Mouse (Mus musculus): ENCODE data around the gene Hoxa9. TPM values are rescaled to one million over a fixed set of nuclear protein-coding genes. Genes with fewer than 3 reads are reported as not detected.

The Hoxa9 gene
- not detected for total RNA-seq (2021)

- peak in 1 of 2 experiments; percentile 15 for DNase-seq (ENCODE audit: extremely low spot score in 1 of 2, low spot score in 2 of 2)
- intact Hi-C loops (cut with DNase I), result no loop called here
These were observed at the start of gene Hoxa9 for GRCm38 (mm10) chr6:52230516-52231165. Hoxa9 (minus strand) TSS chr6:52231089.

DNA sequence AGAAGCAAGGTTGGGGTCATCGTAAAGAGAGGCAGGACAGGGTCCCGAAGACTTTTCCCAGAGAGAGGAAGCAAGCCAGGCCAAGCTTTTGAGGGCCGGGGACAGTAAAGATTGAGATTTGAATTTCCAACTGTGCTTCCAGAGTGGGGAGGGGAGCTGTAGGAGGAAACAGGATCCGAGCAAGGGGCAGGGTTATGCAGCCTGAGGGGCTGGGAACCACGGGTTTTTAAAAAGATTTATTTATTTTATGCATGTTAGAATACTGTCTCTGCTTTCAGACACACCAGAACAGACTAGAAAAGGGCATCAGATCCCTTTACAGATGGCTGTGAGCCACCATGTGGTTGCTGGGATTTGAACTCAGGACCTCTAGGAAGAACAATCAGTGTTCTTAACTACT lies 46.0 kb upstream of the Hoxa9 start:
- DNase-seq (ENCODE audit: extremely low spot score in 1 of 2, low spot score in 2 of 2), result no peak
- intact Hi-C loops (cut with DNase I), result loop anchor here (10.0 kb wide), 2 partner anchors 298 to 438 kb away; partner anchors contain the start of gene Tax1bp1

DNA sequence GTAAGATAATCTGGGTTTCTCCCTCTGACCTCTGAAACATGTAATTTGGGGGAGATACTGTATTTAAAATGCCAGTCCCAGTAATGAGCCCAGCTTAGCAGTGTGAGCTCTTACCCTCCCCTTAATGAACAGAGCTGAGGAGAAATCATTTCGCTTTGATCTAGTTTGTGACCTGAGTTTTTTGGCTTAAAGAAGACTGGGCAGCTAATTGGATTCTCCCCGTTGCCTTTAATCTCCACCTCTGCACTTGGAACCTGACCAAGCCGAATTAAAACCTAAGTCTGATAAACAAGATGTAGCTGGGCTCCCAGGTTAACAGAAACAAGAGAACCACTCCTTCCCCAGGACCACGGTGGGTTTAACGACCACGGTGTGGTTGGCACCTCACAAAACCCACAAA lies 45.5 kb upstream of the Hoxa9 start:
- no peak for DNase-seq (ENCODE audit: extremely low spot score in 1 of 2, low spot score in 2 of 2)
- intact Hi-C loops (cut with DNase I), result loop anchor here (10.0 kb wide), 2 partner anchors 298 to 438 kb away; partner anchors contain the start of gene Tax1bp1

DNA sequence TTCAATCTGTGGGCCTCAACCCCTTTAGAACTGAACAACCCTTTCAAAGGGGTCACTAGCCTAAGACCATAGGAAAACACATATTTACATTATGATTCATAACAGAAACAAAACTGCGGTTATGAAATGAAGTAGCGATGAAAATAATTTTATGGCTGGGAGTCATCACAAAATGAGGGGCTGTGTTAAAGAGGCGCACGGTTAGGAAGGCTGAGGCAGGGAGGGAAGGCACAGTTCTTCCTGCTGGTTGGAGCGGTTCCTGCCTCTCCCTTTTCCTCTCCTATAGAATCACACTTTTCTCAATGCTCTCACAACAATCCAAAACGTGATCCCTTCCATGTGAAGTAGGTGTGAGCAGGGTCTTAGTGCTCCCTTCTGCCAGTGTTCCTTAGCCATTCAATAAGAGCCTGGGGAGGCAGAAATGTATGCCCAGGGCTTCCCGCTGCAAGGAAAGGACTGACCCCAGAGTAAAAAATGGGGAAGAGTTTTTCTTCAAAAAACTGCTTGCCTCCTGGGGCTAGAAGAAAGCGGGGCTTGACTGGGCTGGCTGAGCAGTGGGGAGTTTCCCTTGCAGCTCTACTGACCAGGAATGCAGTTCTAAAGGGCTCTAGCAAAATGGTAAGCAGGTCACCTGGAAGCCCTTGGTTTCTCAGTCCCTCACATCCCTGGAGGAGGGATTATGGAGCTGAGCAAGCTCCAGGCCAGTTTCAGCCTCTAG lies 44.8 kb upstream of the Hoxa9 start:
- intact Hi-C loops (cut with DNase I), result loop anchor here (10.0 kb wide), 2 partner anchors 299 to 439 kb away; partner anchors contain the start of gene Tax1bp1
- no peak for DNase-seq (ENCODE audit: extremely low spot score in 1 of 2, low spot score in 2 of 2)

DNA sequence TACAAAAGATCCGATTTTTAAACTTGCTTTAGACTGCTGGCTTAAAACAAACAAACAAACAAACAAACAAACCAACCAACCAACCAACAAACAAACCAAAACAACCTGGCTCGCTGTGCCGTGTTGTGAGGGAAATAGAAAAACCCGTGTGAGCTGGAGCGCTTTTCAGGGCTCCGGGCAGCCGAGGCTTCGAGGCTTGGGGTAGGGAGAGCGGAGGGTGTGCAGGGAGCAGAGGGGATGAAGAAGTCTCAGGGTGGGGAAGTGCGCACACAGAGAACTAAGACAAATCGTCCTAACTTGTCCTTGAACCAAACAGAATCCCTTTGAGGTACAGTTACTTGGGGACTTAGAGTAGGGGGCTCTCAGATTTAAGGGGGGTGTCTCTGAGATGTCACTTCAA lies 43.7 kb upstream of the Hoxa9 start:
- DNase-seq (ENCODE audit: extremely low spot score in 1 of 2, low spot score in 2 of 2), result no peak
- intact Hi-C loops (cut with DNase I), result loop anchor here (10.0 kb wide), 2 partner anchors 300 to 440 kb away; partner anchors contain the start of gene Tax1bp1

- intact Hi-C loops (cut with DNase I), result loop anchor here (10.0 kb wide), 2 partner anchors 301 to 441 kb away; partner anchors contain the start of gene Tax1bp1
- no peak for DNase-seq (ENCODE audit: extremely low spot score in 1 of 2, low spot score in 2 of 2)
These were observed 42.9 kb upstream of the Hoxa9 start for GRCm38 (mm10) chr6:52273656-52274280.

- intact Hi-C loops (cut with DNase I), result loop anchor here (10.0 kb wide), 2 partner anchors 302 to 442 kb away; partner anchors contain the start of gene Tax1bp1
- DNase-seq (ENCODE audit: extremely low spot score in 1 of 2, low spot score in 2 of 2), result no peak
These were observed 42.1 kb upstream of the Hoxa9 start for GRCm38 (mm10) chr6:52272766-52273655.

DNA sequence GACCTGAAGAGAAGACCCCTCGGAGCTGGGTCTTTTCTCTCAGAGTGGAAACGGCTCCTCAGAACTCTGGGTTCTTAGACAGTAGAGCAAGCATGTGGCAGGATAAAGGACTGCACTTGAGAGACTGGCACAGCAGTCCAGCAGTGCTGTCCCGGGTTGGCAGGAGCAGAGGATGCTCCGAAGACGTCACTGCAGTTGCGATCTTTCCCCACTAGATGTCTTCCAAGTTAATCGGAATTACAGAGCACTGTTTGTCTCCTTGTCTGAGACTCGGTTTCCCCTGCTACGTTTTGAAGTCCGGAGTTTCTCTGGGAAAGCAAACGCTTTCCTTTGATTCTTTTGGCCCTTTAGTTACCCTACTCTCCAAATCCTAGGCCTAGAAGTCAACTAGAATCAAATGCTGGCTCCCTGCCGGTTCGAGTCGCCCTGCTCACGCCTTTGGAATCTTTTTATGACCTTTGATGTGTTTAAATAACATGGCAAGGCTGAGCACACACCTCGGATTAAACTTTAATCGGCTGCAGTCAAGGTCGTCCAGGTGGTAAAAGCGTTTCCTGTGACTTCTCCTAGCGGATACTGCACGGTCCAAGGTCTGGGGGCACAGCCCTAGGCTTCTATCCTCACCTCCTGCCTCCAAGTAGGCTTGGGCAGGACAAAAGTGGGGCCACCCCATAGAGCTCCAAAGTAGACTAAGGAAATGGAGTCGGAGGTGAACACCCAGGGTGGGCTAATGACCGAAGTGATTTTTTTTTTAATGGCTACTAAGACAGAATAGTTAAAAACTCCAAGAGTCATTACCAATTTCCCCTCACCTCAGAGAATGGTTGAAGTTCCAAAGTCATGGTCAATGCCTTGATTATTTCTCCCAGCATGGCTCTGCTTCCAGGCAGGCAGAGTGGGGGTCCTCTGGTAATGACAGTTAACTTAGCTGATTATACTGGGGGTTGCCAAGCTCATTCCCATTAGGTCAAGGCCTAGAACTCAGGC lies 39.9 kb upstream of the Hoxa9 start:
- intact Hi-C loops (cut with DNase I), result loop anchor here (10.0 kb wide), 2 partner anchors 304 to 444 kb away; partner anchors contain the start of gene Tax1bp1
- DNase-seq (ENCODE audit: extremely low spot score in 1 of 2, low spot score in 2 of 2), result peak; percentile 45 to 56

GRCm38 (mm10) chr6:52268756-52269155 lies 37.9 kb upstream of the Hoxa9 start:
- intact Hi-C loops (cut with DNase I), result loop anchor here (10.0 kb wide), 1 partner anchor 46 kb away; the partner anchor contains the start of gene Evx1
- no peak for DNase-seq (ENCODE audit: extremely low spot score in 1 of 2, low spot score in 2 of 2)

DNA sequence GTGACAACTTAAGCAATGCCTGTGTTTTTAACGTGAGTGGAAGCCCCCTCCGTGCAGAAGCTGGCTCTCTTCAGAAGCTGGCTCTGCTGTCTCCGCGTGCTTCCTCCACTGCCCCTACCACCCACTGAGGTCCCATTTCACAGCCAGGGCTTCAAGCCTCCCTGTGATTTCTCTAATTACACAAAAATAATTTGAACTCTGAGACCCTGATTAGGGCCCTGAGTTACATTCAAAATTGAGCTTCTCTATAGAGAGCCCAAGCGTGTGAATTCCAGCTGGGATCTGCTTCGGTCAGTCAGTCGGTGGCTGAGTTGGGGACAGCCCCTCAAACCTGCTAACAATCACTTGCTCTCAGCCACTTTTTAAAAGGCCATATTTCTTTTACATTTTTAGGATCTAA lies 37.5 kb upstream of the Hoxa9 start:
- intact Hi-C loops (cut with DNase I), result loop anchor here (10.0 kb wide), 1 partner anchor 46 kb away; the partner anchor contains the start of gene Evx1
- DNase-seq (ENCODE audit: extremely low spot score in 1 of 2, low spot score in 2 of 2), result no peak

DNA sequence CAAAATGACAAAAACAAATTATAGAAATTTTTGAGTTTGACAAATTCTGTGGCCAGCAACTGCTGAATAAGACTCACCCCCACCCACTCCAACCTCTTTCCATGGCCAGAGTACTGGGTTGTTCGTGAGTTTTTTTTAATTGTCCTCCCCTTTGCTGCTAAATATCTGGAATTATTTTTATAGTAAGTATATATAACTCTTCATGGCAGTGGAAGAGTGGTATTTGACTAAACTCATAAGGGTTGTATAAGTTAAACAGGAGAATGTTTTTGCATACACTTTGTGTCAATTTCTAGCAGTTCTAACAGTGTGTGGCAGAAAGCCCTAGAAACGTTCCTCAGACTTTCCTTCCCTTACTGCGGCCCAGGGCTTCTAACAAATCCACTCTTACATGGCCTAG lies 36.8 kb upstream of the Hoxa9 start:
- intact Hi-C loops (cut with DNase I), result loop anchor here (10.0 kb wide), 1 partner anchor 47 kb away; the partner anchor contains the start of gene Evx1
- DNase-seq (ENCODE audit: extremely low spot score in 1 of 2, low spot score in 2 of 2), result no peak

- intact Hi-C loops (cut with DNase I), result loop anchor here (10.0 kb wide), 1 partner anchor 48 kb away; the partner anchor contains the start of gene Evx1
- no peak for DNase-seq (ENCODE audit: extremely low spot score in 1 of 2, low spot score in 2 of 2)
These were observed 36.3 kb upstream of the Hoxa9 start for GRCm38 (mm10) chr6:52267221-52267620.

DNA sequence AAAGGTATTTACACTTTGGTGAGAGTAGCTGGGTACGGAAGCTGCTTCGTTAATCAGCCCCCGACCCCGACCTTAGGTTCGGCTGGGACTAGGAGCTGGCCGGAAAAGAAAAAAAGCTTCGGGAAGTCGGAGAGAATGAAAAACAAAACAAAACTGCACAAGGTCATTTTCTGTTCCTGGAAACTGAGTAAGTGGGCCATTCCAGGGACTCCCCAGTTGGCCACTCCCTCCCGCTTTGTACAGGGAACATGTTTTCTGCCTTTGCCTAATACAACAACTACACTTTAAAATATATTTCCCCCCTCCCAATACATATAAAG lies 35.7 kb upstream of the Hoxa9 start:
- intact Hi-C loops (cut with DNase I), result loop anchor here (10.0 kb wide), 1 partner anchor 48 kb away; the partner anchor contains the start of gene Evx1

DNA sequence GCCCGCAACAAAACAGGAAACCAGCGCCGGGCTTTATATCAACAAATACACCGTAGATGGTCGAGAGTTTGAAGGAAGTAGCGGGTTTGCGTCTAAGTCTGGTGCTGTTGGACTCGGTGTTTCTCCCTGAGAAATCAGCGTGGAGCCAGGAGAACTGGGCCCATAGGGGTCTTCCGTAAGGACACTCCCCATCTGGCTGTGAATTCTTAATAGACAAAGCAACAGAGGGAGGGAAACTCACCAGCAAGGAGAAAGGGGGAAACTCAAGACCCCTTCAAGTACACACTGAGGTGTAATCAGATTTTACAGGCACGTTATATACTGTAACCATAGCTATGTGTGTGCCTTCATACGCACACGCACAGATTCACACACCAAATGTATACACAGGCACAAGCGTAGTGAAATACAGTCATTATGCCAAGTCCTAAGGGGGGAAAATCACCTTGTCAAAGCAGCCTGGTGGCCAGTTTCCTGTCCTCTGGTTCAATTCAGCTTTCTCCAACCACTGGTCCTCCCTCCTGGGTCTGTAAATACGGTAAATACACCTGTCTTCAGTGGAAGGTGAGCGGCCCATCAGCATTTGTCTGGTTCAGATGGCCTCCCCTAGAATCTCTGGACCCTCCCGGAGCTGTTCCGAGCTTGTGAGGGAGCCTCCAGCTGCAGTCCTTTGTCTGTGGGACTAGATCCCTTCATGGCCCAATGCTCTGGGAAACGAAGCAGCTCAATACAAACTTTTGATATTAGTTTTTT lies 35.2 kb upstream of the Hoxa9 start:
- DNase-seq (ENCODE audit: extremely low spot score in 1 of 2, low spot score in 2 of 2), result no peak
- intact Hi-C loops (cut with DNase I), result loop anchor here (10.0 kb wide), 1 partner anchor 49 kb away; the partner anchor contains the start of gene Evx1

More for the DNA sequence above, 35.7 kb upstream of the Hoxa9 start:
- DNase-seq (ENCODE audit: extremely low spot score in 1 of 2, low spot score in 2 of 2), result no peak

DNA sequence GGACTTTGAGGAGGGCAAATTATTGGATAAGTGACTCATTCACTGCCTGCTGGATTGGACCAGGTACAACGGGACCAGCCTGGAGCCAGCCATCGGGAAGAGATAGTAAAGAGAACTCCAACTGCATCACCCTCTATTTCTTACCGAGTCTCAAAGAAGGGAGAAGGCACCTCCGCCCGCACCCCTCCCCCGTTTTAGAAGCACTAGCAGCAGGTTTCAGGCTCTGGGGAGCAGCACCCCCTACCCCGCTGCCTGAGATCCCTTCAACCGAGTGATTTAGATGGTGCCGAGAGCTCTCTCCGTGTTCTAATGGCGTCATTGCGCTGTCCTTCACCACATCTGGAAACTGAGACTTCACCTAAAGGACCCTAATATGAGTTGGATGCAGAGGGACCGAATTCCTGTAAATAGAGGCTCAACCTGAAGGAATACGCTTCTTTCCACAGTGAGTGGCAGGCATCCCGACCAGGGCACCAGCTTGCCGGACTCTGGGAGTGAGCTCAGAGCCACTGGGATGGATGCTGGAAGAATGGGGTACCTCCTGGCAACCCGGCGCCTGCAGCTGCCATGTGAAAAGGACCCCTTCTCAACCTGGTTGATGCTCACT lies 34.5 kb upstream of the Hoxa9 start:
- no peak for DNase-seq (ENCODE audit: extremely low spot score in 1 of 2, low spot score in 2 of 2)
- intact Hi-C loops (cut with DNase I), result loop anchor here (10.0 kb wide), 1 partner anchor 49 kb away; the partner anchor contains the start of gene Evx1

Measured in left cerebral cortex, postnatal 10 days (tissue).